Mouse (Mus musculus) frontal cortex, postnatal 25 days (tissue): ENCODE results near the gene Sumf1.

Source experiments
- DNase-seq, 2 experiments: peaks; one replicate each; pipeline ENCODE4 v3.0.0; 2022; ENCODE audit warnings: low spot score in 2 of 2

The Sumf1 gene

GRCm38 (mm10) chr6:108148435-108148834, 36.9 kb downstream of the Sumf1 start:
- DNase-seq, result no peak

DNA sequence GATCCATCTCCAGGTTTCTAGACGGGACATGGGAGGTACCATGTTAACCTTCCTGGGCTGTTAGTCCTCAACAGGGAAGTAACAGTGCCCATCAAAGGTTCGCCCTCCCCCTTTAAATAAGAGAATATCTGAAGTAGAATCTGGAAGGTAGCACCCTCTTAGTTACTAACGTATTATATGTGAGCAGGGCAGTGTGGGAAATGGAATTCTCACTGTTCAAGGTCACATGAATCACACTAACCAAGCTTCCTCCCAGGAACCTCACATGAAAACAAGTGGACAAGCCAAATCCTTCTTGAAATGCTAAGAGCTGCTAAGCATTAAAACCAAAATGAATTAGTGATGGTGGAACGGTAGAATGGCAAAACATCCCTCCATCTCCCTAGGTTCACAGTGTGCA, 38.7 kb downstream of the Sumf1 start:
- no peak for DNase-seq

GRCm38 (mm10) chr6:108145941-108146588, 39.3 kb downstream of the Sumf1 start:
- no peak for DNase-seq

GRCm38 (mm10) chr6:108145241-108145640, 40.1 kb downstream of the Sumf1 start:
- no peak for DNase-seq

DNA sequence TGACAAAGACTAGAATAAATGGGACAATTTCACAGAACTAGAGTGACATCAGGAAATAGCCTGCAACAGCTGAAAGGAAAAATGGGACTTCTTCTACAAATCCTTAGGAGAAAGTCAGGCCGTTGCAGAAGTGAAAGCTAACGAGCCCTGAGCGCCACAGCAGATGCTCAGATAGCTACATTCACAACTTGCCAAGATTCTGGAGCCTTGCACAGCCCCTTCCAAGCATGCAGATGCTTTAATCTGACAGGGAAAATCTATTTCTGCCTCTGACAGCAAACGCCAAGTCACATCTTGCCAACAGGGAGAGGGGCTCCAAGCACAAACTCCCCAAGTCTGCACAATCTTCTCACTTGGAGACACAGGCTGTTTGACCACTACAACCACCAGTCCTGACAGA, 42.6 kb downstream of the Sumf1 start:
- DNase-seq, result no peak

DNA sequence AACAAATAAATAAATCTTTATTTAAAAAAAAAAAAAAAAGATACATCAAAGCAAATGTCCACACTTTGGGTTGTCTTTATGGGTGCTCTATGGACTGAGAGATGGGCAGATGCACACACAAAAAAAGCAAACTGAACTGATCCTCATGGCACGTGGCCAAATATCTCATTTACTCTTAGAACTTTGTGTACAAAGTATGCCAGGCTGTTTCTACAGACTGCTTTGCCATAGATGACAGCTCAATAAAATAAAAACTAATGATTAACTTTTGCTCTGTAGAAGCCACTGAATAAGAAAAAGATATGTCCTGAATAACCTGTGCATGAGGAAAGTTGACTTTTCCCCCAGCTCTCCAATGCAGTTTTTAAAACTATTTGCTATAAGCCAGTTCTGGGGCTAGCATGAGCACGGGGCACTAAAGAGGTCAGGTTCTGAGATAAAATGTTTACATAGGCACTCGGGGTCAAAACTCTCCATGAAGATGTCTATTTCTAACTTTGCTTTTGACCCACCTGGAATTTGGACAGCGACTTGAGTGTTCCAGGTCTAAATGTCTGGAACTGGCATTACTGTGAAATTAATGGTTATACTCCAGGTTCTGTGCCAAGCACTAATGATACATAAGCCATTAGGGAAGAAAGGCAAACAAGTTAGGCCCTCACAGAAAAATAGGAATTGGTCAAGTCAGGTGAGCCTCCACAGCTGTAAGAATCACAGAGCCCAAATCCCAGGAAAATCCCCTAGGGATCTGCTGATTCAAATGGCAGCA, 44.5 kb downstream of the Sumf1 start:
- no peak for DNase-seq

- DNase-seq, result no peak
Observed at GRCm38 (mm10) chr6:108137031-108137430, 48.4 kb downstream of the Sumf1 start.

DNA sequence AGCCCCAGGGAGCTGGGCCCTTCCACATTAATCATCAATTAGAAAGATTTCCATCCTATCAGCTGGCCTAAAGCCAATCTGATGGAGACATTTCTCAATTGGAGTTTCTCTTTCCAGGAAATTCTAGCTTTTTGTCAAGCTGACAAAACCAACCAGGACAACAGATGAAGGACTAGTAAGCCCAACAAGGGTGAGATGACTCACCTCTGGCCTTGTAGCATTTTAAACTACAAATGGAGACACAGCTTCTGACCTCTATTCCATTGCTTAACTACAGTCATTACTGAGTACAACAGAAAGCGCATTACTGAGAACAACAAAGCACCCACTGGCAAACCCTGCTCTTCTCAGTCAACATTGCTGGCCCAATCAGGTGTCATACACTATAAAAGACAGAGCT, 49.1 kb downstream of the Sumf1 start:
- DNase-seq, result no peak

DNA sequence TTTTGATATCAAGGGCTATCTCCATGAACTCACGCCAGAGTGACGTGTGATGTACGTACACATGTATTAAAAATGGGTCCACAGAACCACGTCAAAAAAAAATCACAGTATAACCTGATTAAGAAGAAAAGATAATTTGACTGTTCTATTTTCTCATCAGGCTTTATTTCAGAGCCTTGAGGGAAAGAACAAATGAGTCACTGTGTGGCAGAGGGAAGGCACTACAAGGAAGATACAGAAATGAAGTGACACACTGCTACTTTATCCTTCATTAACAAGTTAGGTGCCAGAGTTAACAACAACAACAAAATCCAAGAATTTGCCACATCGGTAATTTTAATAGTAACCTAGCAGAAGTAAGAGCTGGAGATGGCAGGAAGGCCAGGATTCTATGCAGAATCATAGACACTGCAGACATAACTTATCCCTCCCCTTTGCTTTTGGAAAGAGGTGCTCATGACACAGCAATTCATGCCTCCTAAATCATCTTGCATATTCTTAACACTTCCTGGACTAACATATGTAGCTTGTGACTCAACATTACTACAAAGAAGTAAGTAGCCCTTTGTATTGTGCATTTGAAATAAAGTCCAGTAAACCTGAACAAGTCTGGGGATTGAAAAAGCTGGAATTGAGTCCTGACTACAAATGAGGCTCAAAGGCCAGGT, 53.0 kb downstream of the Sumf1 start:
- no peak for DNase-seq

DNA sequence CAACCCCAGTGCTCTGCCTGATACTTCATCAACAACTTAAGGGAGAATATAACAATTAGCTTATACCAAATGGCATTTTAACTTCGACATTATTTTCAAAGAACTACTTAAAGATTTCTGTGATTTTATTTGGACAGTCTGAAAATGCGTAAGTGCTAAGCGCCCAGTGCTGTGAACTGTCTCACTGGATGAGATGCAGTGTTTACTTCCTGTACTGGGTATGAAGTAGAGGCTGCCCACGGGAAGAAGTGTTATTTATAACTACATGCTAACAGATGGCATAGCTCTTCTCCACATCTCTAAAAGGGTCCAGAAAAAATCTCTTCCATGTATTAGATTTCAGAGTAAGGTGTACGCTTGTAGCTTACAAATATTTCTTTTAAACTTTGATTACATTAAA, 54.7 kb downstream of the Sumf1 start:
- DNase-seq, result no peak

GRCm38 (mm10) chr6:108126631-108127030, 58.8 kb downstream of the Sumf1 start:
- no peak for DNase-seq

- DNase-seq, result no peak
Observed at GRCm38 (mm10) chr6:108125474-108125873, 59.9 kb downstream of the Sumf1 start.

DNA sequence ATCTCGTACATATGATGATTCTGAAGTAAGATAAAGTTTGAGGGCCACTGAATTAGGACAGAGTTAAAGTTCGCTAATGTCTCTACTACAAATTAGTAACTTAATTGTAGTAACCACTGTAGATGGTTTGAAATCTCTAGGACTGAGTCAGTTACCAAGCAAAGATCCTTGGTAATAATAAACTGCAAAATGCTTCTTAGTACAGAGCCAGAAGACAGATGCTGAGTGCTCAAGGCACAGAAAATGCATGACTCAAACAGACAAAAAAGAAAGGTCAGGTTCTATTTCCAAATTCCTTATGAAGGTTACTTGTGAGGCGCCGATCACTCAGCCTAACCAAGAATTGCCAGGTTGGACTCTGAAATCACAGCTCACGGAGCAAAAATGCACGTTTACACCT, 67.5 kb downstream of the Sumf1 start:
- DNase-seq, result no peak

DNA sequence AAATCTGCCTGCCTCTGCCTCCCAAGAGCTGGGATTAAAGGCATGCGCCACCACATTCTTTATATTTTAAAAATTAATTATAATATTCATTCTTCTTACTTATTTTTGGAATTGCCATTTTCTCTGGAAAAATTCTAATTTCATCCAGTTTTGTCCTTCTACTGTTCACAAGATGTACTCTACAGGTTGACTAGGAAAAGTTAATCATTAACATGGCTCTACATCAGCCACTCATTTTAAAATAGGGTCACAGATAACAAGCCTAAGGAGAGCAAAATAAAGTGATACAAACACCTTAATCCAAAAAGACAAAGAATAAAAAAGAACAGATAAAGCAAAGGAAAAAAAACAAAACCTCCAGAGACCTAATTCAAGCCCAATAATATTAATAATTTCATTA, 70.4 kb downstream of the Sumf1 start:
- DNase-seq, result no peak

- no peak for DNase-seq
Observed at GRCm38 (mm10) chr6:108111693-108112092, 73.7 kb downstream of the Sumf1 start.

GRCm38 (mm10) chr6:108110336-108110735, 75.0 kb downstream of the Sumf1 start:
- no peak for DNase-seq

DNA sequence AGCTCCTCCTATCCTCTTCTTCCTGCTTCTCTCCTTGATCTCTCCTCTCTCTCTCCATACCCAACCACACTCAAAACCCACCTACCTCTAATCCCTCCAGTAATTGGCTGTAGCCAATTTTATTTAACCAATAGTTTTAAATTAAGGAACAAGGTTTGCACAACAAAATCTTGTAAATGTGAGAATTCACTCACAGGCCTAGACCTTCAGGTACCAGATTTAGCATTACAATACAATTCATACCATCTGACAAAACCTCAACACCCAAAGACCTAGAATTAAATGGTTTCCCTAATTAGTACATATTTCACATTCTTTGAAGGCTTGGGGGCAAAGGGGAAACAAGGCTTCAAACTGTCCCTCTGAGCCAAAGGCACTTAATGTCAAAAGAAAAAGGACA, 78.0 kb downstream of the Sumf1 start:
- DNase-seq, result no peak

GRCm38 (mm10) chr6:108101936-108102830, 83.2 kb downstream of the Sumf1 start:
- DNase-seq, result no peak

DNA sequence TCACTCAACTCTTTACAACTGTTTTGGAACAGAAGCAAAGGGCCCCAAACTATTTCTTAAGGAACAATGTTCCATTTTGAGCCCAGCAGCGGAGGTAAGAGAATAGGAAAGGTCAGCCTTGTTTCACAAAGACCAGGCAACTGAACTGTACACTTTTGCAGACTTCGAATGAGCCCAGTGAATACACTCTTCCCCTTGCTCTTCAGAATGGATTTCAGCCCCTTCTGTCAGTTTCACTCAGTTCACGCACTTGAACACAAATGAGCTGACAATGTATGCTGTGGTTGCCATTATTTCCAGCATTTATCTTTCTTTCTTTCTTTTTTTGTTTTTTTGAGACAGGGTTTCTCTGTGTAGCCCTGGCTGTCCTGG, 86.5 kb downstream of the Sumf1 start:
- no peak for DNase-seq

- peak; percentile 10 to 23 for DNase-seq
Observed at GRCm38 (mm10) chr6:108098171-108098845, 87.1 kb downstream of the Sumf1 start.

- no peak for DNase-seq
Observed at GRCm38 (mm10) chr6:108095445-108095844, 89.9 kb downstream of the Sumf1 start.
